Mouse (Mus musculus) stomach, embryonic 16.5 days (tissue): ENCODE results near the gene Stard10. TPM values are rescaled to one million over a fixed set of nuclear protein-coding genes. Genes with fewer than 3 reads are reported as not detected.
A peak's percentile ranks its signal among the peaks of the same experiment; 100 is the strongest.

Experiments used
- ATAC-seq: fragments of 200-750 bp; cut with Nextera tagmentation; 2 replicates; pipeline ENCODE4 v1.8.0; 2017; ENCODE audit warnings: moderate number of reproducible peaks, moderate TSS enrichment; ENCODE audit not compliant: insufficient read depth, low FRiP score
- H3K27ac ChIP-seq: fragments of 300-500 bp; sonication (generic); 2 replicates; pipeline ENCODE4 v1.5.1; 2014; ENCODE audit warnings: low read length
- H3K27me3 ChIP-seq: fragments of 300-500 bp; sonication (generic); 2 replicates; pipeline ENCODE4 v1.6.1; 2014; ENCODE audit warnings: low read length, control low read depth, mixed read lengths; ENCODE audit not compliant: control insufficient read depth, insufficient read depth
- H3K36me3 ChIP-seq: fragments of 300-500 bp; sonication (generic); 2 replicates; pipeline ENCODE4 v1.6.1; 2014; ENCODE audit warnings: low read length; ENCODE audit not compliant: control insufficient read depth, insufficient read depth
- H3K4me1 ChIP-seq: fragments of 300-500 bp; sonication (generic); 2 replicates; pipeline ENCODE4 v1.6.1; 2014; ENCODE audit warnings: low read length, control low read depth, mixed read lengths; ENCODE audit not compliant: control insufficient read depth, insufficient read depth
- H3K4me2 ChIP-seq: fragments of 300-500 bp; sonication (generic); 2 replicates; pipeline ENCODE4 v1.6.1; 2014; ENCODE audit warnings: low read depth, low read length, mixed read lengths
- H3K4me3 ChIP-seq: fragments of 300-500 bp; sonication (generic); replicated peaks from 2 replicates; pipeline ENCODE4 v1.5.1; 2014; ENCODE audit warnings: mild to moderate bottlenecking, low read length
- H3K9ac ChIP-seq: fragments of 300-500 bp; sonication (generic); 2 replicates; pipeline ENCODE4 v1.6.1; 2014; ENCODE audit warnings: low read length
- H3K9me3 ChIP-seq: fragments of 300-500 bp; sonication (generic); replicated peaks from 2 replicates; pipeline ENCODE4 v1.6.1; 2016; ENCODE audit warnings: low read length, control low read depth; ENCODE audit not compliant: control insufficient read depth
- WGBS: fragments of 180-500 bp; shearing (Covaris S2); extraction: QIAGEN DNeasy Blood & Tissue Kit; methylation state at CpG from one replicate; pipeline ENCODE4 v1.1.7; 2014; 5-methylcytosine and 5-hydroxymethylcytosine counted together
- polyA plus RNA-seq: library from polyadenylated mRNA; unstranded; fragments of >200 nt; fragmentation: Nextera tagmentation; extraction: Ambion mirVana; gene quantifications from 2 replicates; pipeline ENCODE4 v1.2.1, GENCODE M21; 2015

Gene Stard10
- polyA plus RNA-seq, 1 experiment from 2014 or later: 95.6 TPM

GRCm38 (mm10) chr7:101348312-101348711 is 31.4 kb downstream of the Stard10 start:
- Histone ChIP-seq H3K27me3 (no peaks in the 10 kb centered on the region), H3K27ac (peak overlapping the region; percentile 18; the same call in 1 of the 2 replicates), H3K9ac (peak overlapping the region; percentile 71), H3K4me2 (peak overlapping the region; percentile 94), H3K9me3 (no peaks in the 10 kb centered on the region), H3K36me3 (0 out of 2 replicates have a peak, but pooled peaks cover 3% of the 10 kb centered on the region), H3K4me1 (peaks cover 15% of the 10 kb centered on the region), H3K4me3 (peak overlapping the region; percentile 64)
- WGBS: 6% methylated on average over 13 of the region's 13 CpGs
- no peak for ATAC-seq

DNA sequence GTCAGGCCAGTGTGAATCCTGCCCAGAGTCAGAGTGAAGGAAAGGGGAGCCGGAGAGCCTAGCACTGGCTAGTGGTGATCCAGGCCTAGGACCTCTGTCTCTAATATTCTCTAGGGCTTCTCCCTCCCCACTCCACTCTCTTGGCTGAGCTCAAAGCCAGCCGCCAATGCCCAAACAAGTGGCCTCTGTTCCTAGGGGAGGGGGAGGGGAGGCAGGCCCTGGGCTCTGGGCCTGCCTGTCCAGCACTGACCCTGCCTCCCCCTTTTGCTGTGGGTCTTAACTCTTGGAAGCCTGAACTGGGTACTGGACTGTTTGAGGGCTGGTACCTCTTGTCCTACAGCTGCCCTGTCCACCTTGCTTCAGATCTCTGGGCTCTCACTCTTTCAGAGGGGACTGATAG is 33.0 kb downstream of the Stard10 start:
- H3K36me3 ChIP-seq: no peaks in the 10 kb centered on the region
- H3K9me3 ChIP-seq: no peaks in the 10 kb centered on the region
- no peak overlapping the region for H3K27ac ChIP-seq
- no peak overlapping the region for H3K4me3 ChIP-seq
- no peak for ATAC-seq
- WGBS: 61% methylated on average over 2 of the region's 2 CpGs
- H3K27me3 ChIP-seq: no peaks in the 10 kb centered on the region
- H3K4me2 ChIP-seq: no peak overlapping the region
- H3K9ac ChIP-seq: 0 out of 2 replicates have a peak overlapping the region, but pooled peaks have one; percentile 12
- H3K4me1 ChIP-seq: peaks cover 15% of the 10 kb centered on the region

- 79% methylated on average over 4 of the region's 4 CpGs for WGBS
These were observed 35.5 kb downstream of the Stard10 start for GRCm38 (mm10) chr7:101352404-101352803.

GRCm38 (mm10) chr7:101354423-101354822 is 37.5 kb downstream of the Stard10 start:
- peak overlapping the region; percentile 49 for H3K27ac ChIP-seq
- no peaks in the 10 kb centered on the region for H3K36me3 ChIP-seq
- 51% methylated on average over 5 of the region's 5 CpGs for WGBS
- peaks cover 3% of the 10 kb centered on the region for H3K4me1 ChIP-seq
- H3K9me3 ChIP-seq: no peaks in the 10 kb centered on the region
- H3K4me3 ChIP-seq: no peak overlapping the region
- H3K27me3 ChIP-seq: no peaks in the 10 kb centered on the region
- no peak overlapping the region for H3K9ac ChIP-seq
- ATAC-seq: peak; percentile 57
- no peak overlapping the region for H3K4me2 ChIP-seq

More at GRCm38 (mm10) chr7:101352404-101352803, 35.5 kb downstream of the Stard10 start:
- Histone ChIP-seq H3K4me1 (peaks cover 12% of the 10 kb centered on the region), H3K36me3 (no peaks in the 10 kb centered on the region), H3K27ac (no peak overlapping the region), H3K9ac (no peak overlapping the region), H3K4me2 (no peak overlapping the region), H3K27me3 (no peaks in the 10 kb centered on the region), H3K4me3 (no peak overlapping the region), H3K9me3 (no peaks in the 10 kb centered on the region)
- ATAC-seq: no peak

DNA sequence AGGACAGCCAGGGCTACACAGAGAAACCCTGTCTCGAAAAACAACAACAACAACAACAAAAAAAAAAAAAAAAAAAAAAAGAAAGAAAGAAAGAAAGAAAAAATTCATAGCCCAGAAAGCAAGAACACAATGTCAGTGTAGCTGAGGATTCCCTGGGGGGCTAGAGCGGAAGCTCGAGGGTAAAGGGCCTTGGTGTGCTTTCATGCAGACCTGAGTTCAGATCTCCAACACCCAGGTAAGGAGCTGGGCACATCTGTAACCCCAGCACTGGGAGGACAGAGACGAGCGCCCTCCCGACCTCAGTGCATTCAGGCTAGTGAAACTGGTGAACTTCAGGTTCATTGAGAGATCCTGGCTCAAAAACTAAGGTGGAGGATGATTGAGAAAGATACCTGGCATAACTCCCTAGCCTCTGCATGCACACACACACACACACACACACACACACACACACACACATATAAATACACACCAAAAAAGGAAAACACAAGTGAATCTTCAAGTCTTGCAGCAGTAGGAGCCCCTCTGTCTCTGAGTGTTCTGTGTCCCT is 38.7 kb downstream of the Stard10 start:
- Histone ChIP-seq H3K9ac (no peak overlapping the region), H3K4me3 (no peak overlapping the region), H3K4me2 (no peak overlapping the region), H3K27ac (no peak overlapping the region), H3K9me3 (no peaks in the 10 kb centered on the region), H3K36me3 (no peaks in the 10 kb centered on the region), H3K27me3 (no peaks in the 10 kb centered on the region), H3K4me1 (peaks cover 3% of the 10 kb centered on the region; the same call in 1 of the 2 replicates)
- WGBS: 90% methylated on average over 6 of the region's 6 CpGs
- ATAC-seq: no peak

DNA sequence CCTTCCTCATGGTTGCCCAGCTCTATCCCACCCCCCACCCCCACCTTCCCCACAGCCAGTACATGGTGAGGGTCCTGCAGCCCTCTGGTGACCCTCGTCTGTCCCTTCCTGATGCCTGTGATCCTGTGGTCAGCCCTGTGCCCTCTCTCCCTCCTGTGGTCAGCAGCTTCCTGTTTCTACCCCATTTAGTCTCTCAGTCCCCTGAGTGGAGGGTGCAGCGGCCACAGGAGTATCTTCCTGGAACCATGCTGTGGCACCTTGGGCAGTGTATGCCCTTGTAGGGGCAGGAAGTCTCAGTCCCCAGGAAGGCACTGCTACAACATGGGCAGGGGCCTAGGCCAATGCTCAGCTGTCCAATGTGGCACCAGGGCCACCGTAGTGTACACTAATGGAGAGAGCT is 40.0 kb downstream of the Stard10 start:
- no peaks in the 10 kb centered on the region for H3K27me3 ChIP-seq
- H3K36me3 ChIP-seq: no peaks in the 10 kb centered on the region
- no peaks in the 10 kb centered on the region for H3K9me3 ChIP-seq
- no peak overlapping the region for H3K27ac ChIP-seq
- no peak for ATAC-seq
- no peak overlapping the region for H3K4me3 ChIP-seq
- no peak overlapping the region for H3K9ac ChIP-seq
- 65% methylated on average over 3 of the region's 3 CpGs for WGBS
- no peak overlapping the region for H3K4me2 ChIP-seq
- peaks cover 9% of the 10 kb centered on the region for H3K4me1 ChIP-seq

DNA sequence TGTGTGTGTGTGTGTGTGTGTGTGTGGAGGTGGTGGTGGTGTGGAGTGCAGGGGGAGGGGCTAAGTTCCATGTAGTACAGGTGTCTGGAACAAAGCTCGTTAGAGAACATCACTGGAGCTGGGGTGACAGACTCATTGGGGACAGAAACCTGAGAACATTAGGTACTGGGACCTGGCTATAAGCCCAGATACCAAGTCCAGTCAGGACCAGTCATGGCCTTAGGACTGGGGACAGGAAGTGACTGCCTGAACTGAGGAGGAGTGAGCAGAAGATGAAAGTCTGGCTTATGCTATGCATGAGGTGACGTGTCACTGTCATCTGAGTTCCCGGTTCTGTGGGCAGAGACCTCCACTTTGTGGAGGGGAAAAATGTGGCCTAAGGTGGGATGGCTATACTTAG is 43.5 kb downstream of the Stard10 start:
- Histone ChIP-seq H3K9ac (peak overlapping the region; percentile 10; the same call in 1 of the 2 replicates), H3K4me1 (peaks cover 12% of the 10 kb centered on the region; the same call in 1 of the 2 replicates), H3K27me3 (no peaks in the 10 kb centered on the region), H3K27ac (no peak overlapping the region), H3K36me3 (no peaks in the 10 kb centered on the region), H3K4me2 (no peak overlapping the region), H3K4me3 (no peak overlapping the region), H3K9me3 (no peaks in the 10 kb centered on the region)
- no peak for ATAC-seq
- WGBS: 65% methylated on average over 3 of the region's 3 CpGs

- Histone ChIP-seq H3K4me1 (peaks cover 12% of the 10 kb centered on the region; the same call in 1 of the 2 replicates), H3K9me3 (no peaks in the 10 kb centered on the region), H3K27ac (no peak overlapping the region), H3K27me3 (no peaks in the 10 kb centered on the region), H3K4me3 (no peak overlapping the region), H3K36me3 (no peaks in the 10 kb centered on the region), H3K4me2 (no peak overlapping the region), H3K9ac (0 out of 2 replicates have a peak overlapping the region, but pooled peaks have one; percentile 10)
- no peak for ATAC-seq
- 75% methylated on average over 4 of the region's 4 CpGs for WGBS
These were observed 44.1 kb downstream of the Stard10 start for GRCm38 (mm10) chr7:101361021-101361420.

- ATAC-seq: peak; percentile 55; the same call in 1 of the 2 replicates
- peaks cover 12% of the 10 kb centered on the region; the same call in 1 of the 2 replicates for H3K4me1 ChIP-seq
- no peaks in the 10 kb centered on the region for H3K9me3 ChIP-seq
- H3K4me3 ChIP-seq: no peak overlapping the region
- peak overlapping the region; percentile 34; the same call in 1 of the 2 replicates for H3K9ac ChIP-seq
- H3K36me3 ChIP-seq: no peaks in the 10 kb centered on the region
- WGBS: 42% methylated on average over 4 of the region's 4 CpGs
- H3K27ac ChIP-seq: 0 out of 2 replicates have a peak overlapping the region, but pooled peaks have one; percentile 26
- no peaks in the 10 kb centered on the region for H3K27me3 ChIP-seq
- no peak overlapping the region for H3K4me2 ChIP-seq
These were observed 44.9 kb downstream of the Stard10 start for GRCm38 (mm10) chr7:101361767-101362166.
